Mouse (Mus musculus): ENCODE results near the gene Fam71f1. TPM values are rescaled to one million over a fixed set of nuclear protein-coding genes. Genes with fewer than 3 reads are reported as not detected.

Fam71f1 gene
- not detected in 2 replicates for polyA plus RNA-seq (2015; fragmentation: Nextera tagmentation; extraction: Ambion mirVana)

DNA sequence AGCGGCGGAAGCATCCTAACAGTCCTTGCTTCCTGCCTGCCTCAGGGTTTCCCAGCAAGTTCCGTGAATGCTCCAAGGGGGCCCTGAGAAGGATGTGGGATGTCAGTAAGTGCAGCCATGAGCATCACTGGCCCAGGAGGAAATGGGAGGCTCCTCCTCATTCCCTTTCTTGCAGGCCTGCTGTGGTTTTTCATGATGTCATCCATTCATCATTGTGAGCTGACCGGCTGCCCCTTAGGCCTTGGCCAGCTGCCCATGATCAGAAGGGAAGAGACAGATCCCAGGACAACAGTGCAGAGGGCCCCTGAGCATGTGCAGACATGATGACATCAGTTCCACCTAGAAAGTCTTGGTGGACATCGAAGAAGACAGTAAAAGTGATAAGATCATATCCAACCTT, at the start of gene Fam71f1:
Gene Fam71f1 (plus strand): TSS at position 262 of the 400 bp plus-strand sequence.
- Histone ChIP-seq H3K36me3 (no peaks in the 10 kb centered on the region), H3K27me3 (no peaks in the 10 kb centered on the region), H3K9ac (no peak within 1 kb of the TSS), H3K4me3 (no peak within 1 kb of the TSS), H3K4me2 (no peak within 1 kb of the TSS), H3K27ac (no peak within 1 kb of the TSS), H3K9me3 (no peaks in the 10 kb centered on the region), H3K4me1 (peaks cover 3% of the 10 kb centered on the region; the same call in 1 of the 2 replicates)
- 46% methylated on average over 5 of the region's 5 CpGs for WGBS
- no peak for ATAC-seq (ENCODE audit: insufficient number of reproducible peaks, insufficient read depth, low FRiP score, low TSS enrichment, low read depth)

DNA sequence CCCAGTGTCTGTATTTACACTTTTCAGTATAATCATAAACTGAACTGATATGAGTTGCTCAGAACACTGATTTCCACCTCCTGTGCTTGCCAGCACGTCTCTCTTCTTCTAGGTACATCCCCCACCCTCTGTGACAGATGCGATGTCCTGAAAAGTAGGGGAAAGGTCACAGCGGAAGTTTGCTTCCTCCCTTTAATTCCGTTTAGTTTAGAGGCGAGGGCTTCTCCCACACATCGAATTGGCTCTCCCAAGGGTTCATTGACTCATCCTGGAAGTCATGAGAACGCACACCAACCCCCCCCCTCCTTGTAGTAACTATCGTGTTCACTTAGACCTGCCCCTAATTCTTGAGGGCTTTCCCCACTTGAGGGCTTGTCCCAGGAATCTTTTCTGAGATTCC, 48.0 kb upstream of the Fam71f1 start:
- Histone ChIP-seq H3K27ac (no peak overlapping the region), H3K9ac (no peak overlapping the region), H3K27me3 (0 out of 2 replicates have a peak, but pooled peaks cover 4% of the 10 kb centered on the region), H3K9me3 (no peaks in the 10 kb centered on the region), H3K4me1 (peaks cover 18% of the 10 kb centered on the region), H3K4me2 (no peak overlapping the region), H3K36me3 (peaks cover 15% of the 10 kb centered on the region), H3K4me3 (no peak overlapping the region)
- 9% methylated on average over 8 of the region's 8 CpGs for WGBS
- no peak for ATAC-seq (ENCODE audit: insufficient number of reproducible peaks, insufficient read depth, low FRiP score, low TSS enrichment, low read depth)

DNA sequence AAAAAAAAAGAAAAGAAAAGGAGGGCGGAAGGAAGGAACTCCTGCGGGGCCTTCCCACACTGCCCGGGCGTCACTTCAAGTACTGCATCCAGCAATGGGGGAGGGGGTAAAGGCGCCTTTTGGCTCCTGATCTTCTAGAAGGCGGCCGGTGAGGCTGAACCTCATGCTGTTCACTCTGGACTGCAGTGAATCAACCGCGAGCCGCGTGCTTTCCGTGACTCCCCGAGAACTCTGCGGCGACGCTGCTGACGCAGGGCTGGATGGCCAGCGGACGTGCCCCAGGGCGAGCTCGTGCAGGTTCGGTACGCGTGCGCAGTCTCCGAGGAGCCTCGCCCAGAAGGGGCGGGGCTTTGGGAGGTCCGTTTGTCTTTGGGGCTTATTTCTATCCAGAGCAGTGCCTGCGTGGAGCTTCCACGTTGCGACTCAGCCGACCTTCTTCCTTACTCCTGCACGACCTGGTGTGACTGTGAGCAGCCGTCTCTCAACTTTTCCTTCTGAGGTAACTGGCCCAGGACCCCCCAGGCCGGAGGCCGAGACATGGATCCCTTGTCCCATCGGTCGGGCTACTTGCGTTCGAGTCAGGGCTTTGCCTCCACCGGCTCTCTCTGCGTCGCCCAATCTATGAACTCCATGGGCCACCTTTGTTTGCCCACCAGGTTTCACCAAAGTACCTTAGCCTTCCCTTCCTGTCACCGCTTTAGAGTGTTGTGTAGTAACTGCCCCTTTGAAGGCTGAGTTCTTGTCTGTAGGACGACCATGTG, 46.4 kb upstream of the Fam71f1 start, which contains the start of gene Hilpda:
Gene Hilpda (plus strand): TSS at position 177 of the 761 bp plus-strand sequence.
- Histone ChIP-seq H3K4me2 (peak within 1 kb of the TSS; percentile 61), H3K9me3 (no peaks in the 10 kb centered on the region), H3K9ac (peak within 1 kb of the TSS; percentile 82), H3K27me3 (0 out of 2 replicates have a peak, but pooled peaks cover 4% of the 10 kb centered on the region), H3K4me1 (peaks cover 18% of the 10 kb centered on the region), H3K4me3 (peak within 1 kb of the TSS; percentile 65), H3K27ac (peak within 1 kb of the TSS; percentile 64), H3K36me3 (peaks cover 15% of the 10 kb centered on the region)
- peak; percentile 95 for ATAC-seq (ENCODE audit: insufficient number of reproducible peaks, insufficient read depth, low FRiP score, low TSS enrichment, low read depth)
- WGBS = under 1% methylated on average over 46 of the region's 46 CpGs

DNA sequence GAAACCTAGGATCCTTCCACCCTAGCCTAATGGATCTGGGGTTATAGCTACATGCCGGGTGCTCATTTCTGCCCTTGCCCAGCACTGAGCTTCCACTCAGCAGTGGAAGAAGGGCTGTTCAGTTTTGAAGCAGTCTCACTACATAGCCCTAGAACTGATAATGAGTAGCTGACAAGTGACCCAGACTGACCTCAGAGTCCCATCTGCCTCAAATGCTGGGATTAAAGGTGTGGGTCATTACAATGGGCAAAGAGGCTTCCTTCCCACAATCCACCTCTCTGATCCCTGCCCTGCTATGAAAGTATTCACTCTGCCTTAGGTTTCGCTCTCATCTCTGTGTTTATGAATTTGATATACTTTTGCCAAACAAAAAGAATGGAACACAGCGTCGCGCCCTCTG, 42.2 kb upstream of the Fam71f1 start:
- no peak overlapping the region for H3K4me2 ChIP-seq
- ATAC-seq (ENCODE audit: insufficient number of reproducible peaks, insufficient read depth, low FRiP score, low TSS enrichment, low read depth) = no peak
- no peaks in the 10 kb centered on the region for H3K27me3 ChIP-seq

DNA sequence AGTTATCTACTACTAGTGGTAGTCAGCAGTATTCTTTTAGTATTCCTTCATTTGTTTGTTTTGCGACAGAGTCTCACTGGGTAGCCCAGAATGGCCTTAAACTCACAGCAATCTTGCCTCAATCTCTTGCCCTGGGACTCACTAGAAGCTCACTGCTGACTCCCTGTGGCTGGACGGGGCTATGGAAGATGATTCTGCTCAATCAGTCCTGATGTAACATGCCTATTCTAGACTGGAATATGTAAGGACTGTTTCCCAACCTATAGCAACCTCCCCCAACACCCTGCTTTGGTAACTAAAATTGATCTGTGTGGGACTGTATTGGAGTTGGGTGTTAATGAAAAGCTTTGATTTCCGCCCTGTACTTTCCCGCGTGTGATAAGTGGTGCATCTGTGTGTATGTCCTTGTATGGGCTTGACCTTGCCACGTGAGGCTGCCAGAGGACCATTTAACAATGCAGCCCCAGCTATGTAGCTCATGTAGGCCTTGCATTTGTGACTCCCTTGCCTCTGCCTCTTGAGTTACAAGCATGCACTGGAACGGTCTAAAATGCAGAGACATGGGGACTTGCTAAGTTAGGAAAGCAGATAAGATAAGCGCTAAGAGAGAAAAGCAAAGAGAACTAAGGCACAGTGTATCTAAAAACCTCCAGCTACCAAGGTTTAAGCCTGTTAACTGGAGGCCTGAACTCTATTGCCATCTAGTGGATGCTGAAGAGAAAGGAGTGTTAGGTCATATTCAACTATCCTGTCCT, 40.2 kb upstream of the Fam71f1 start:
- WGBS = 30% methylated on average over 8 of the region's 8 CpGs
- ATAC-seq (ENCODE audit: insufficient number of reproducible peaks, insufficient read depth, low FRiP score, low TSS enrichment, low read depth) = 0 out of 2 replicates have a peak, but pooled peaks have one; percentile 15
- no peaks in the 10 kb centered on the region for H3K9me3 ChIP-seq
- no peak overlapping the region for H3K4me3 ChIP-seq
- no peaks in the 10 kb centered on the region for H3K27me3 ChIP-seq
- no peak overlapping the region for H3K4me2 ChIP-seq
- peaks cover 15% of the 10 kb centered on the region for H3K36me3 ChIP-seq
- no peak overlapping the region for H3K9ac ChIP-seq
- peaks cover 6% of the 10 kb centered on the region; the same call in 1 of the 2 replicates for H3K4me1 ChIP-seq
- no peak overlapping the region for H3K27ac ChIP-seq

More for the DNA sequence above, 42.2 kb upstream of the Fam71f1 start:
- Histone ChIP-seq H3K36me3 (peaks cover 15% of the 10 kb centered on the region), H3K9me3 (no peaks in the 10 kb centered on the region), H3K4me1 (peaks cover 12% of the 10 kb centered on the region; the same call in 1 of the 2 replicates), H3K27ac (no peak overlapping the region), H3K4me3 (no peak overlapping the region), H3K9ac (peak overlapping the region; percentile 28; the same call in 1 of the 2 replicates)
- WGBS = 93% methylated on average over 5 of the region's 5 CpGs

DNA sequence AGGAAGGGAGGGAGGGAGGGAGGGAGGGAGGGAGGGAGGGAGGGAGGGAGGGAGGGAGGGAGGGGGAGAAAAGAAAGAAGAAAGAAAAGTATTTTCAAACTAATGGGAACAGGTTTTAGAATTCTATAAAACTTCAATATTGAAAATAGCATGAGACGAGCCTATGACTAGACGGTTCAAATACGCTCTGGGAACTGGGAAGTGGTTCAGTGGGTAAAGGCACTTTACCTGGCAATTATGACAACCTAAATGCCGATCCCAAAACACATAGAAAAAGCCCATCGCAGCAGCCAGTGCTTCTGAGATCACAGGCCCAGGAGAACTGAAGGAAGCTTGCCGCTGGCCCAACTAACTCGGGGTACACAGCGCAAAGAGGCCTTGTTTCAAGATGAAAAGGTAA, 39.6 kb upstream of the Fam71f1 start, which contains the start of gene Fam71f2:
Gene Fam71f2 (plus strand): TSS at position 301 of the 400 bp plus-strand sequence.
- Histone ChIP-seq H3K9me3 (no peaks in the 10 kb centered on the region), H3K36me3 (peaks cover 14% of the 10 kb centered on the region), H3K4me3 (no peak within 1 kb of the TSS), H3K27ac (no peak within 1 kb of the TSS), H3K9ac (no peak within 1 kb of the TSS), H3K4me2 (no peak within 1 kb of the TSS), H3K4me1 (no peaks in the 10 kb centered on the region), H3K27me3 (no peaks in the 10 kb centered on the region)
- ATAC-seq (ENCODE audit: insufficient number of reproducible peaks, insufficient read depth, low FRiP score, low TSS enrichment, low read depth) = no peak
- WGBS = 86% methylated on average over 8 of the region's 8 CpGs

DNA sequence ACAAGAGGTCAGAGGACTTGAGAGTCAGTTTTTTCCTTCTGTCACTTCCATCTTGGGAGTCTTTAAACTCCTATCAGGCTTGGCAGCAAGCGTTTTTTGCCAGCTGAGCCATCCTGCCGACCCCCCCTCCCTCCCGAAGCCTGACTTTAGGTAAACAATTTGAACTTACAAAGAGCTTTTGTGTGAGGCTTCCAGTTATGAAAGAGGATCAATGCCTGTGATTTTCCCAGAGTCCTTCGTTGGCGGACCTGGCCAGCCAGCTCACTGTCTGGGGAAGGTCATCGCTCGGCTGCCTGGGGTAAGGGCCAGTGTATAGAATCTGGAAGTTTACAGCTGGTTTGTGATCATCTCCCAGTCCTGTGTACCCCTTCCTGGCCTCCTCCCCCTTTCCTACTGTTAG, 38.3 kb upstream of the Fam71f1 start:
- no peak overlapping the region for H3K4me2 ChIP-seq
- ATAC-seq (ENCODE audit: insufficient number of reproducible peaks, insufficient read depth, low FRiP score, low TSS enrichment, low read depth) = no peak
- no peak overlapping the region for H3K27ac ChIP-seq
- H3K9ac ChIP-seq = no peak overlapping the region
- no peaks in the 10 kb centered on the region for H3K27me3 ChIP-seq
- WGBS = 32% methylated on average over 7 of the region's 7 CpGs
- 0 out of 2 replicates have a peak, but pooled peaks cover under 1% of the 10 kb centered on the region for H3K36me3 ChIP-seq
- H3K9me3 ChIP-seq = no peaks in the 10 kb centered on the region
- H3K4me3 ChIP-seq = no peak overlapping the region
- no peaks in the 10 kb centered on the region for H3K4me1 ChIP-seq

DNA sequence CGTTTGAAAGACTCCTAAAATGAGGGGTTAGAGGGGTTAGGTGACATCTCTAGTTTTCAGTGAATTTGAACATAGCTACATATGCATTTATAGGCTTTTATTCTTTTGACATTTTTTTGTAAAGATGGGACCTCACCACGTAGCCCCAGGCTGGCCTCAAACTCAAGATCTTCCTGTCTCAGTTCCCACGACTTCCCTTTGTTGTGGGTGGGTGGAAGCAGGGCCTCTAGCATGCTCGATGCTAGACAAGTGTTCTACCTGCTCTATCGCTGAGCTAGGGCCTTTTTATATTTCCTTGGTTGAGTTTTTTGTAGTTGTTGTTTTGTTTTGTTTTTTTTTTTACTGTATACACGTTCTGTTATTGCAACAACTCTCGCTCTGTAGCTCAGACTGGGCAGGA, 32.1 kb upstream of the Fam71f1 start:
- Histone ChIP-seq H3K9me3 (no peaks in the 10 kb centered on the region), H3K9ac (no peak overlapping the region), H3K27me3 (peaks cover 3% of the 10 kb centered on the region), H3K36me3 (no peaks in the 10 kb centered on the region), H3K4me1 (no peaks in the 10 kb centered on the region), H3K4me2 (no peak overlapping the region), H3K4me3 (no peak overlapping the region), H3K27ac (no peak overlapping the region)
- 69% methylated on average over 7 of the region's 7 CpGs for WGBS
- no peak for ATAC-seq (ENCODE audit: insufficient number of reproducible peaks, insufficient read depth, low FRiP score, low TSS enrichment, low read depth)

DNA sequence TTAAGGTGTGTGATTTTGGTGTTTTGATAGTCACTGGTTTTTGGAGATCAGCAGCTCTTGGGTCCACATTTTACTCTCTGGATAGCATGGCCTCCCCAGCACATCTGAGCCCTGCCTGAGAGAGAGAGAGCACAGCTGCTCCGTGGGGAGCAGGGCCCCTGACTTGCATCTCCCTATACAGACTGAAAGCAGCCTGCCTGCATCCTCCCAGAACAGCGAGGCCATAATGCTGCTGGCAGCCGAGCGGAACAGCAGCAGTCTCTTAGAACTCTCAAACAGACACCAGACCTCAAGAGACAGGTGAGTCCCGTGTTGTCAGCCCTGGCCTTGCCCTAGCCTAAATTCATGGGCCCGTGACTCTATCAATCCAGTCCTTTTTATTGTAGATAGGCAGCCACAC, 31.5 kb upstream of the Fam71f1 start:
- Histone ChIP-seq H3K4me3 (no peak overlapping the region), H3K9me3 (no peaks in the 10 kb centered on the region), H3K9ac (peak overlapping the region; percentile 6; the same call in 1 of the 2 replicates), H3K36me3 (no peaks in the 10 kb centered on the region), H3K4me1 (no peaks in the 10 kb centered on the region), H3K27me3 (peaks cover 3% of the 10 kb centered on the region), H3K27ac (no peak overlapping the region), H3K4me2 (no peak overlapping the region)
- ATAC-seq (ENCODE audit: insufficient number of reproducible peaks, insufficient read depth, low FRiP score, low TSS enrichment, low read depth) = no peak
- WGBS = 31% methylated on average over 6 of the region's 6 CpGs

DNA sequence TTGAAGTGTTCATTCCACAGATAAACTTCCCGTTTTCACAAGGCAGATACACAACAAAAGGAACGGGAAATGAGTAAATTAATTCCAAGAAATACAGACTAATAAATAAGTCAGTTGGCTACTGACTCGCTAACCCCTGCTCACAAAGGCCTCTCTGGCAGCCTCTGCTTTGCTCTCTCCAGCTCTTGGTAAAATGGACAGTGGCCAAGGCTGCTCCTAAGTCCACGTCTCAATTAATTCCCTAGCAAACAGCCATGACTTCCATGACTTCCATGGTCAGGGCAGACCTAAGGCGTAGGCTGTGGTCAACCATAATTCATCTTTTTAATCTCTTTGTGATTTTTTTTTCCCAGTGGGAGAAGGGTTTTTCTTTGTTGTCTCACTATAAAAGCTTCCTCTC, 31.0 kb upstream of the Fam71f1 start:
- no peak overlapping the region for H3K27ac ChIP-seq
- WGBS = 73% methylated on average over 5 of the region's 5 CpGs
- H3K9ac ChIP-seq = no peak overlapping the region
- no peaks in the 10 kb centered on the region for H3K4me1 ChIP-seq
- H3K4me2 ChIP-seq = no peak overlapping the region
- no peaks in the 10 kb centered on the region for H3K36me3 ChIP-seq
- H3K27me3 ChIP-seq = peaks cover 3% of the 10 kb centered on the region
- H3K9me3 ChIP-seq = no peaks in the 10 kb centered on the region
- no peak overlapping the region for H3K4me3 ChIP-seq
- no peak for ATAC-seq (ENCODE audit: insufficient number of reproducible peaks, insufficient read depth, low FRiP score, low TSS enrichment, low read depth)

DNA sequence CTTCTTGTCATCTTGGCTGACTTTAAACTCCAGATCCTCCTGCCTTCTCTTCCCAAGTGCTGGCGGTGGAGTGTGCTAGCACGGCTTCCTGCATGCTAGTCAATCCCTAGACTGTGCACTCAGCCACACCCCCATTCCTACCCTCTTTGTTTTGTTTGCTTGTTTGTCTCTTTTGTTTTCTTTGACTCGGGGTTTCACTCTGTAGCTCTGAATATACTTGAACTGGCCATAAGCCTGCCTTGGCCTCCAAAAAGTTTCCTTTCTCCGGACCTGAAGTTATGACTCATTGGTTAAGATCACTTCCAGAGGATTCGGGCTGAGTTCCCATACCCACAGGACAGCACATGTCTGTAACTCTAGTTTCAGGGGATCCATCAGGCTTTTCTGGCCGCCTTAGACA, 30.3 kb upstream of the Fam71f1 start:
- peaks cover 3% of the 10 kb centered on the region for H3K27me3 ChIP-seq
- H3K9me3 ChIP-seq = no peaks in the 10 kb centered on the region
- ATAC-seq (ENCODE audit: insufficient number of reproducible peaks, insufficient read depth, low FRiP score, low TSS enrichment, low read depth) = no peak
- no peaks in the 10 kb centered on the region for H3K4me1 ChIP-seq
- WGBS = 63% methylated on average over 6 of the region's 6 CpGs
- no peaks in the 10 kb centered on the region for H3K36me3 ChIP-seq
- H3K4me2 ChIP-seq = no peak overlapping the region
- no peak overlapping the region for H3K9ac ChIP-seq
- H3K4me3 ChIP-seq = no peak overlapping the region
- no peak overlapping the region for H3K27ac ChIP-seq

Data from embryonic facial prominence, embryonic 13.5 days (tissue).